Mouse (Mus musculus) heart, adult 2 months (tissue): ENCODE measurements at regions not wholly inside any gene's neighbourhood (a gene's known extent, or its start where the extent isn't known, plus 50 kb on each side); places are given as distances from the start of the nearest gene placed in this dataset.

Source experiments
- CTCF ChIP-seq: fragments of 200-600 bp; IDR thresholded peaks from 2 replicates; pipeline ENCODE4 v1.8.1; 2022; ENCODE audit warnings: antibody characterized with exemption, mild to moderate bottlenecking, moderate library complexity
- EP300 ChIP-seq: fragments of 200-500 bp; IDR thresholded peaks from 2 replicates; pipeline ENCODE4 v1.6.1; 2011; ENCODE audit warnings: low read depth, low read length, control low read depth; ENCODE audit not compliant: insufficient read depth
- POLR2A ChIP-seq: fragments of 200-500 bp; IDR thresholded peaks from 2 replicates; pipeline ENCODE4 v1.6.1; 2011; ENCODE audit warnings: mild to moderate bottlenecking, low read depth, low read length, control low read depth; ENCODE audit not compliant: insufficient read depth

DNA sequence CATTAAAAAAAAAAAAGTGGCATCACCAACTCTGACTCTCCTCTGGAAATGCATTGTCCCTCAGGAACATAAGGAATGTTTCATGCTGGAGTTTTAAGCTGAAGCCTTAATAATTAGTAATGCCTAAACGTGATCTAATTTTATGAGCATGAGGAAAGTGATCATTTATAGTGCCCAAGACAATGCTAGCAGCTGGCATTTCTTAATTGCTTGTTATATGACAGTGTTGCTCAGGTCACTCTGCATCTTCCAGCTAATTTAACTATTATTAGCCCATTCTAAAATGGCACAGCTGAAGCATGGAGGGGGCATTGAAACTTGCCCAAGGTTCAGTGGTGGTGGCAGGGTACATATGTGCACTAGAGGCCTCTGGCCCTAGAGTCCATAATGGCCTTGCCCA, 51.3 kb upstream of the Ssr3 start:
- TF ChIP-seq POLR2A (no peak), CTCF (no peak), EP300 (no peak)
